Mouse (Mus musculus) hindbrain, embryonic 10.5 days (tissue): Measurements from ENCODE around the gene Sdk1. TPM values are rescaled to one million over a fixed set of nuclear protein-coding genes. Genes with fewer than 3 reads are reported as not detected.

ENCODE experiments used
- DNase-seq: peaks from one replicate; pipeline ENCODE4 v3.0.0-alpha.2; 2017; ENCODE audit warnings: low spot score
- H3K27ac ChIP-seq: fragments of 300-500 bp; sonication (generic); 2 replicates; pipeline ENCODE4 v1.5.1; 2016; ENCODE audit warnings: mild to moderate bottlenecking, moderate library complexity
- H3K27me3 ChIP-seq: fragments of 300-500 bp; sonication (generic); 2 replicates; pipeline ENCODE4 v1.6.1; 2016; ENCODE audit warnings: mild to moderate bottlenecking; ENCODE audit not compliant: poor library complexity, insufficient read depth, severe bottlenecking
- H3K36me3 ChIP-seq: fragments of 300-500 bp; sonication (generic); 2 replicates; pipeline ENCODE4 v1.6.1; 2016; ENCODE audit warnings: mild to moderate bottlenecking, moderate library complexity
- H3K4me1 ChIP-seq: fragments of 300-500 bp; sonication (generic); replicated peaks from 2 replicates; pipeline ENCODE4 v1.6.1; 2016; ENCODE audit warnings: mild to moderate bottlenecking
- H3K4me3 ChIP-seq: fragments of 300-500 bp; sonication (generic); 2 replicates; pipeline ENCODE4 v1.5.1; 2016; ENCODE audit warnings: mild to moderate bottlenecking, moderate library complexity
- H3K9me3 ChIP-seq: fragments of 300-500 bp; sonication (generic); 2 replicates; pipeline ENCODE4 v1.6.1; 2016; ENCODE audit warnings: mild to moderate bottlenecking, moderate library complexity
- WGBS: fragments of 180-500 bp; shearing (Covaris S2); methylation state at CpG from one replicate; pipeline ENCODE4 v1.1.7; 2016; 5-methylcytosine and 5-hydroxymethylcytosine counted together
- polyA plus RNA-seq: library from polyadenylated mRNA; unstranded; fragments of >200 nt; fragmentation: Nextera tagmentation; extraction: Ambion mirVana; gene quantifications from 2 replicates; pipeline ENCODE4 v1.2.1, GENCODE M21; 2016

Gene Sdk1
- polyA plus RNA-seq, 1 experiment from 2014 or later: 0.99 TPM

DNA sequence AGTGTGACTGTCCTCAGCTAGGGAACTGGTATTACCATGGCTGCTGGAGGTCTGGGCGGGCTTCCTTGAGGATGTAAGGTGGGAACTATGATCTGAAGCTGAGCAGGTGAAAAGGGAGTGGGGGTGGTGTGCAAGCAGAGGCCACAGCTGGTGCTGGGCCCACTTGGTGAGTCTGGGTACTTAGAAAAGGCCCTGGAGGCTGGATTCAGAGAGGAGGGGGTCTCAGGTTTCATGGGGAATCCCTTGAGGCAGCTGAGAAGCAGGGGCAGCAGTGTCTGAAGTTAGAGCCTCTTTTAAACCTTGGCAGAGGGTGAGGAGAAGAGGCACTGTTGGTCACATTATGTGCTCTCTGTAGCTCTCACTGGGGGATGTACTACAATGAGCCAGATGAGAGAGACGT lies 163.4 kb downstream of the Sdk1 start:
- no peaks in the 10 kb centered on the region for H3K27me3 ChIP-seq

DNA sequence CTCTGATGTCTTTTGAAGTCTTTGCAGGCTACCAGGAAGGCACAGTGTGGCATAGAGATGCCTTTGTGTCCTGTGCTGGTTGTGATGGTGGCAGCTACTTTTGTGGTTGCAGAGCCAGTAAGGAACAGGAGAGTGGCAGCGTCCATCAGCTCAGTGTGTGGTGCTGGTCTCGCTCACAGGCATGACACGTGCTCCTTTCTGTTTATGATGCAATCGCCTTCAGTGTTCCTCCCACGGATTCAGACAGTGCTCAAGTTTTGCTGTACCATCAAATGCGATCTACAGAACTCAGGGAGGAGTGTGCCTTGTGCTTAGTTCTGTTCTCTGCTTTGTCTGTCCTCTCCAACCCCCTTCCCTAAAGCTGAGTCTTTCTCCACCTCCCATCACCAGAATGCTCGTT lies 165.6 kb downstream of the Sdk1 start:
- Histone ChIP-seq H3K4me1 (peaks cover 14% of the 10 kb centered on the region), H3K27me3 (no peaks in the 10 kb centered on the region), H3K9me3 (no peaks in the 10 kb centered on the region), H3K36me3 (no peaks in the 10 kb centered on the region), H3K27ac (no peak overlapping the region), H3K4me3 (no peak overlapping the region)
- 73% methylated on average over 7 of the region's 7 CpGs for WGBS
- no peak for DNase-seq

More for the DNA sequence above, 163.4 kb downstream of the Sdk1 start:
- no peaks in the 10 kb centered on the region for H3K9me3 ChIP-seq
- WGBS: 31% methylated on average over 2 of the region's 2 CpGs
- no peaks in the 10 kb centered on the region for H3K36me3 ChIP-seq
- H3K4me3 ChIP-seq: no peak overlapping the region
- H3K27ac ChIP-seq: peak overlapping the region; percentile 18; the same call in 1 of the 2 replicates
- peaks cover 14% of the 10 kb centered on the region for H3K4me1 ChIP-seq
- DNase-seq: no peak

DNA sequence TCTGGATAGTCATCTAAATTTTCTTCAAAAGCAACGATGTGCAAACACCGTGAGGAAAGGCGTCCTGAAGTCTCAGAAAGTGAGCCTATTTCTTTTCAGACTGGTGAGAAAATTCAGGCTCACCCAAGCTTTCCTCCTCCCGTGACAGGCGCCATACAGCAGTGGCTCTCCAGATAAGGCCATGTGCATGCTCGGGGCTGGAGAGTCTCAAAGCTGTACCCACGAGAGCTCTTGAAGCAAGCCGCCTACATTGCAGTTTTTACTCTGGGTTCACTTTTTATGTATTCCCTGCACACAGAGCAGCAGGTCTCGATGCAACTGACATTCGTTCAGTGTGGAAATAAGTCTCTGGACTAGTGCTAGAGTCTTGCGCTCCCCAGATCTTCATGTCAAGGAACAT lies 171.7 kb downstream of the Sdk1 start:
- H3K27ac ChIP-seq: no peak overlapping the region
- no peaks in the 10 kb centered on the region for H3K27me3 ChIP-seq
- peaks cover 3% of the 10 kb centered on the region for H3K4me1 ChIP-seq
- no peaks in the 10 kb centered on the region for H3K36me3 ChIP-seq
- DNase-seq: no peak
- H3K9me3 ChIP-seq: no peaks in the 10 kb centered on the region
- H3K4me3 ChIP-seq: no peak overlapping the region
- WGBS: 84% methylated on average over 11 of the region's 11 CpGs

DNA sequence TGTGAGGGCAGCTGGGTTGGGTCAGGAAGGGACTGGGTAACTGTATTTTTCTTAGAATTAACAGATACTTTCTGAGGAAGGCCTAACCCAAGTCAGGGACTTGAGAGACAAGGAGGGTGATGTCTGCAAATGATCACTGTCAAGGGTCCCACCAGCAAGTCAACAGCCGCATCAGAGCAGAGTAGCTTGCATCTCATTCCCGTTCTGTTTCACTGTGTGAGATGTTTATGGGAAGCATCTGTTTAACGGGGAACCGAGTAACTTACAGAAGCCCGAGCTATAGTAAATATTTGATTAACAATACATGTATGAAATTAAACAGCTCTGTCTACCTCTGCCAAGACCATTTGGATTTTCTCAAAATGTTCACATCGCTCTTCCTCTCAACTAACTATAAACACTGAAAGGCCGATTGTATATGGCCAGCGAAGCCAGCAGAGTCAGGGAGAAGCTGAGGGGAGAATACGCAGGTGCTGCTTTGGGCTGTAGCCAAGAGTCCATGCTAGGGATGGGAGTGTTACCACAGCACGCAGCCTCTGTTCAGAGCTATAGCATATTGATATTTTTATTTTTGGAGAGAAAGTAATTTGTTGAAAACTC lies 174.5 kb downstream of the Sdk1 start:
- H3K4me3 ChIP-seq: no peak overlapping the region
- no peak overlapping the region for H3K27ac ChIP-seq
- 90% methylated on average over 10 of the region's 10 CpGs for WGBS
- no peaks in the 10 kb centered on the region for H3K27me3 ChIP-seq
- no peaks in the 10 kb centered on the region for H3K36me3 ChIP-seq
- DNase-seq: no peak
- peaks cover 9% of the 10 kb centered on the region; the same call in 1 of the 2 replicates for H3K4me1 ChIP-seq
- no peaks in the 10 kb centered on the region for H3K9me3 ChIP-seq

DNA sequence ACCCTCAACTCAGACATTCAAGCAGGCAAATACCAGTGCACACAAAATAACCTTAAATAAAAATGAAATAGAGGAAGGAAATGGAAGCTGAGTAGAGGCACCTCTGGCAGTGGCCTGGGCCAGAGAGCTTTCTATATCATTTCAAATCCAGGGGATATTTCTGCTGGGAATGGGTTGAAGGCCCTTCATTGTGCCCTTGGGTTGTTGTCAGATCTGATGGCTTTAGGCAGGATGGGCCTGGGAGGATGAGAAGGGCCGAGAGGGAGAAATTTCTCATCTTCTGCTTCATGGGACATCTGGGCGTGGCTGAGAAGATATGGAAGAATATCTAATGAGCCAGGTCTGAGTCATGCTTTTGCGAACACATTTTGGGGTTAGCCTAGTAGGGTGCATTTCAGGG lies 186.8 kb downstream of the Sdk1 start:
- Histone ChIP-seq H3K4me1 (peaks cover 9% of the 10 kb centered on the region), H3K9me3 (no peaks in the 10 kb centered on the region), H3K27me3 (no peaks in the 10 kb centered on the region), H3K36me3 (no peaks in the 10 kb centered on the region), H3K27ac (no peak overlapping the region), H3K4me3 (no peak overlapping the region)
- WGBS: 87% methylated on average over 3 of the region's 3 CpGs
- no peak for DNase-seq

DNA sequence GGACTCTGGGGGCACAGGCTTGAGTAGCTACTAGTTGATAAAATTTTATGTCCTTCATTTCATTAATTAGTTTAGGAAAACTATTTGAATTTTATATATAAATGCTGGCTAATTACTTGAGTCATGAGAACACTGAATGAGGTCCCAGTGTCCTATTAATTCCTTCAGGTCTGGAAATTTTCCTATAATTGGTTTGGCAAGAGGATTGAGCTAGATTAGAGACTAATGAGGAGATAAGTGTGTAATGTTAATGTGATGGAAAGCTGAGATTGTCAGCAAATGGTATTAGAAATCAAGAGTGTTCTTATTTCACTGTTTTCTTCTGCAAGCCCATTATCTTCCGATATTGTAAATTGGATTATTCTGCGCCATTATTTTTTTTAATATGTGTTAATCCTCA lies 192.0 kb downstream of the Sdk1 start:
- Histone ChIP-seq H3K9me3 (no peaks in the 10 kb centered on the region), H3K4me1 (peaks cover 3% of the 10 kb centered on the region; the same call in 1 of the 2 replicates)

DNA sequence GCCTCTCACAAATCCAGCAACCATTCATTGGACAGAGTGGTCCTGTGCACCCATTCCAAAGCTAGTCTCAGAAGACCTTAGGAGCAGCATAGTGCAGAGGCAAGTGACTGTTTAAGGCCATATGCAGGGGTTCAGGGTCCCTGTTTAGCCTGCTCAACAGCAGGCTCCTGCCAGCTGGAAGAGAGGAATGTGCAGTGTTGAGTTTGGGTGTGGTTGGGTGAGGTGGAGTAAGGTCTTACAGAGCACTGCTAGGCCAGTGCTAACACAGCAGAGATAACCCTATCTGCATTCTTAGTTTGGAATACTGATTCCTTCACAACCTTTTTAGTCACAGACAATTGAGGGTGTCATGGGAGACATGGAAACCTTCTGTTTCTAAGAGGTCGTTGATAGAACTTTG lies 206.0 kb downstream of the Sdk1 start:
- Histone ChIP-seq H3K4me3 (no peak overlapping the region), H3K9me3 (no peaks in the 10 kb centered on the region), H3K27me3 (no peaks in the 10 kb centered on the region), H3K36me3 (no peaks in the 10 kb centered on the region), H3K4me1 (no peaks in the 10 kb centered on the region), H3K27ac (no peak overlapping the region)
- 83% methylated on average over 1 of the region's 1 CpGs for WGBS
- DNase-seq: no peak

More for the DNA sequence above, 192.0 kb downstream of the Sdk1 start:
- no peak for DNase-seq
- H3K4me3 ChIP-seq: no peak overlapping the region
- no peak overlapping the region for H3K27ac ChIP-seq
- H3K27me3 ChIP-seq: no peaks in the 10 kb centered on the region
- WGBS: 89% methylated on average over 2 of the region's 2 CpGs
- H3K36me3 ChIP-seq: no peaks in the 10 kb centered on the region

DNA sequence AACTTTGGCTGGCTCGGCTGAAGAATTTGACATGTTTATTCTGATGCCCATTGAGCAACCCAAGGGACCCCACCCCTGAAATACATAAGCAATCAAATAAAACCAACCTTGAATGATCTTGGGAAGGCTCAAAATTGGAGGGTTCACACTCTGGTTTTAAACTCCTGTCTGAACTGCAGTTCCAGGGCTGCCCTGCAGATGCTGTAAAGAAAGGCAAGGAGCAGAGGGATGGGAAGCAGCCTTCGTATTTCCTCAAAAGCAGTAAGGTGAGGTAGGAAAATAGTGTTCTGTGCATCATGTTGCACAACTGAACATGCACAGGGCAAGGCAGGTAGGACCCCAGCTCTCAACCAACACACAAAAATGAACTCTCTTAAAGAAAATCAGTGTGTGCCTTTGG lies 222.1 kb downstream of the Sdk1 start:
- H3K9me3 ChIP-seq: no peaks in the 10 kb centered on the region
- H3K4me3 ChIP-seq: no peak overlapping the region
- H3K36me3 ChIP-seq: no peaks in the 10 kb centered on the region
- peaks cover 18% of the 10 kb centered on the region for H3K4me1 ChIP-seq
- WGBS: 89% methylated on average over 2 of the region's 2 CpGs
- H3K27ac ChIP-seq: no peak overlapping the region
- no peaks in the 10 kb centered on the region for H3K27me3 ChIP-seq
- no peak for DNase-seq

DNA sequence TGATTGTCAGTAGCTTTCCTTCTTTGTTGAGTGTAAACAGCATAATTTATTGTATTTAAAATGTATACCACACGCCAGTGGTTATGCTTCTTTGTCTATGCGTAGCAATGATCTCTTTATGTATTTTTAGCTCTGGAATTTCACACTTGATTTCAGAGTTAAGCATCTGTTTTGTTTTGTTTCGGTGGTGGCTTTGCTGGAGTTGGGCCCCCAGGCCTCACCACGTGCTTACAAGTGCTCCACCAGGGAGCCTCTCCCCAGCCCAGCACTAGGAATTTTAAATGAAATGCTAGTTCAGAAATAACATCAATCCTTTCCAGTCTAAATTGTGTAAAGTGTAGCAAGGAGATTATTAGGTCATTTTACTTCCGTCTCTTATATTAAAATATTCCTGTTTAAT lies 227.5 kb downstream of the Sdk1 start:
- no peak overlapping the region; the same call in 1 of the 2 replicates for H3K27ac ChIP-seq
- H3K4me1 ChIP-seq: peaks cover 32% of the 10 kb centered on the region
- no peak for DNase-seq
- no peak overlapping the region for H3K4me3 ChIP-seq
- no peaks in the 10 kb centered on the region for H3K27me3 ChIP-seq
- H3K36me3 ChIP-seq: no peaks in the 10 kb centered on the region
- no peaks in the 10 kb centered on the region for H3K9me3 ChIP-seq
- 41% methylated on average over 5 of the region's 5 CpGs for whole genome bisulfite sequencing

DNA sequence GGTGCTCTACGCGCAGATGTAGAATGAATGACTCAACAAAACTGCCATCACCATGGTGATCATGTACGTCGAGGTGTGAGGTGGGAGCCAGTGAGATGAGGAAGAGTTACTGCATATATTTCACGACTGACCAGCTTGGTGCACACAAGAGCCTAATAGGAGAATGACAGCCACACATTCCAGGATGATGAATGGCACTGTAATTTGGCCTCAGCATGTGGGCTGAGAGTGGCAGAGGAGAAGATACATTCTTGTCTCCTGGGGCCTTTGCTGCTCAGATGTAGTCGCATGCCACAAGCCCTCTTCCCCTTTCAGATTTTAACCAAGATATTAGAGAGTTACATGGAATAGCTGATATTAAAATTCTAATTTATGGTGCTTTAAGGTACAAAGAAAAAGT lies 264.0 kb downstream of the Sdk1 start:
- peaks cover 8% of the 10 kb centered on the region; the same call in 1 of the 2 replicates for H3K4me1 ChIP-seq
- 62% methylated on average over 6 of the region's 6 CpGs for whole genome bisulfite sequencing
- no peak overlapping the region for H3K4me3 ChIP-seq
- H3K9me3 ChIP-seq: no peaks in the 10 kb centered on the region
- no peaks in the 10 kb centered on the region for H3K36me3 ChIP-seq
- DNase-seq: peak; percentile 25
- H3K27ac ChIP-seq: no peak overlapping the region
- no peaks in the 10 kb centered on the region for H3K27me3 ChIP-seq

DNA sequence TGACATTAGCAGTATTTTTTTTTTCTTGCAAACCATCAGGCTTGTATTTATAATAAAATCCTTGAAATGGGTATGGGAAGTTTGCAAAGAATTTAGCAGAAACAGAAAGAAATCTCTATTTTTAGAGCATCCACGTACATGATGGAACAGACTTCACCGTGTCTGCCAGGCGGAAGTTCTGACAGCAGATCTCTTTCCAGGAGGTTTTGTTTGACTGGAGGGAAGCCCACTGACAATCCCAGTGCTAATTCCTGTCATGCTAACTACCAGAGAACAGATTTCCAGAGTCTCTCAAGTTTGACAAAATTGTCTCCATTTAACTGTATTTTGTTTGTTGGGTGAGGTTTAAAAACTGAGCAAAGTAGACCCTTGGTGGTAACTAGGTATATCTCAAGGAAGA lies 265.1 kb downstream of the Sdk1 start:
- no peak overlapping the region for H3K27ac ChIP-seq
- no peaks in the 10 kb centered on the region for H3K9me3 ChIP-seq
- WGBS: 91% methylated on average over 3 of the region's 3 CpGs
- H3K27me3 ChIP-seq: no peaks in the 10 kb centered on the region
- no peak overlapping the region for H3K4me3 ChIP-seq
- DNase-seq: no peak
- H3K36me3 ChIP-seq: no peaks in the 10 kb centered on the region
- peaks cover 8% of the 10 kb centered on the region; the same call in 1 of the 2 replicates for H3K4me1 ChIP-seq

DNA sequence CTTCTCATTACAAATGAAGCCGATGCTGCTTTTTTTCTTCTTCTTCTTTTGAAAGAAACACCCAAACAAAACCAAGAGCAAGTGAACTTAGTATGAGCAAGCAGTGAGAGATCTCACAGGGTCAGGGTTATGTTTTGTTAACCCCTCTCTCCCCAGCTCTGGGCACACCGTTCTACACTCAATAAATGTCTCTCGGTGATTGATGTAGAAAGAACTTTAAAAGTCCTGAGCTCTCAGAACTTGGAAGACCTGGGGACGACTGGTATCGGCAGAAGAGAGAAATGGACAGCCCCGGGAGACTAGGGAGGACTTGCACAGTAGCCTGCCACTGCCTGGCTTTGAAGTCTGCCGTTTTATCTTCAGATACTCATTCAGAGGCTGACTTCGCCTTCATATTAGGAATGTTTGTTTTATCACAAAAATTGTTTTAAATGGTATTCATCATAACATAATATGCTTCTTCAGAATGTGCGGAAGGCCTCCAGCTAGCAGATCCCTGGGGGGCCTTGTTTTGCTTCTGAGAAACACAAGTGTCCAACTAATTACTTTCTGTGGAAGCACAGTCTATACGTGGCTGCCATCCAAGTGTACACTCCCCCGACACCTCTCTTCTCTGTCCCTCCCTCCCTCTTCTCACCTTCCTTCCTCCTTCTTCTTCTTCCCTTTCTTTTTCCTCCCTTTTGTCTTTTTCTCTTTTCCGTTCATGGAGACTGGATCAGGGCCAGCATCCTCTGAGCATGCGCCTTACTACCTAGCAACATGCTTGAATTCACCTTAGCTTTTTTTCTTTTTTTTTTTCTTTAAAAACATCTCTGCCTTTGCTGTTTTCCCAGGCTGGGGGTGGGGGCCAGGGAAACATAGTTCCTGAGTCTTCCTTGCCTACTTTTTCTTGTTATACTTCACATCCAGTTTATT lies 283.8 kb downstream of the Sdk1 start:
- 0 out of 2 replicates have a peak, but pooled peaks cover 7% of the 10 kb centered on the region for H3K4me1 ChIP-seq
- H3K36me3 ChIP-seq: no peaks in the 10 kb centered on the region
- WGBS: 56% methylated on average over 13 of the region's 13 CpGs
- no peak overlapping the region for H3K27ac ChIP-seq
- H3K4me3 ChIP-seq: no peak overlapping the region
- no peaks in the 10 kb centered on the region for H3K27me3 ChIP-seq
- DNase-seq: no peak
- H3K9me3 ChIP-seq: no peaks in the 10 kb centered on the region

DNA sequence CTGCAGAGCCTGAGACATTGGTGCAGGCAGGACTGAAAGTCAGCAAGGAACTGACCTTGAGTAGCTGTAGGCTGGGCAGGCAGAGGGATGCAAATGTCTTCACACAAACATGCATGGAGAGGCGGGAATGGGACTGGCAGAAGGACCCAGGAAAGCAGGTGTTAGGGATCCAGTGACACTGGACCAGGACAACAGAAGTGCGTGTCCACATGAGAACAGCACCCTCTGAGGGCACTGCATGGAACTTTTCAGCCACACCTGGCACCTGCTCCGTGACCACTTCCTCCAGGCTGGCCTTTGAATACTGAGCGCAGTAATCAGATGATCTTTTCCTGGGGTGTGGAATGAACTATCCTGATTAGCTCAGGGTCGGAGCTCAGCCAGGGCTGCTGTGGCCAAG lies 298.9 kb downstream of the Sdk1 start:
- Histone ChIP-seq H3K4me3 (no peak overlapping the region), H3K27ac (no peak overlapping the region), H3K9me3 (no peaks in the 10 kb centered on the region), H3K27me3 (no peaks in the 10 kb centered on the region), H3K4me1 (peaks cover 23% of the 10 kb centered on the region), H3K36me3 (no peaks in the 10 kb centered on the region)
- 65% methylated on average over 5 of the region's 5 CpGs for WGBS
- DNase-seq: no peak
